Mouse (Mus musculus) forebrain, embryonic 16.5 days (tissue): ENCODE data around the gene Pitpnm3. TPM values are rescaled to one million over a fixed set of nuclear protein-coding genes. Genes with fewer than 3 reads are reported as not detected.

Experiments used
- ATAC-seq: fragments of 200-750 bp; cut with Nextera tagmentation; 2 replicates; pipeline ENCODE4 v1.8.0; 2017; ENCODE audit warnings: mild to moderate bottlenecking, moderate library complexity
- H3K27ac ChIP-seq: fragments of 300-500 bp; sonication (generic); 2 replicates; pipeline ENCODE4 v1.5.1; 2014; ENCODE audit warnings: low read length, control low read depth
- H3K27me3 ChIP-seq: fragments of 300-500 bp; sonication (generic); replicated peaks from 2 replicates; pipeline ENCODE4 v1.6.1; 2014; ENCODE audit warnings: low read length; ENCODE audit not compliant: control insufficient read depth, insufficient read depth
- H3K36me3 ChIP-seq: fragments of 300-500 bp; sonication (generic); 2 replicates; pipeline ENCODE4 v1.6.1; 2014; ENCODE audit not compliant: control insufficient read depth, insufficient read depth
- H3K4me1 ChIP-seq: fragments of 300-500 bp; sonication (generic); replicated peaks from 2 replicates; pipeline ENCODE4 v1.6.1; 2014; ENCODE audit warnings: low read length; ENCODE audit not compliant: control insufficient read depth, insufficient read depth
- H3K4me2 ChIP-seq: fragments of 300-500 bp; sonication (generic); 2 replicates; pipeline ENCODE4 v1.6.1; 2014; ENCODE audit warnings: mild to moderate bottlenecking, low read length, control low read depth
- H3K4me3 ChIP-seq: fragments of 300-500 bp; sonication (generic); replicated peaks from 2 replicates; pipeline ENCODE4 v1.5.1; 2014; ENCODE audit warnings: mild to moderate bottlenecking, low read length, control low read depth
- H3K9ac ChIP-seq: fragments of 300-500 bp; sonication (generic); replicated peaks from 2 replicates; pipeline ENCODE4 v1.6.1; 2014; ENCODE audit warnings: low read depth, low read length, control low read depth
- H3K9me3 ChIP-seq: fragments of 300-500 bp; sonication (generic); 2 replicates; pipeline ENCODE4 v1.6.1; 2016; ENCODE audit warnings: low read length; ENCODE audit not compliant: control insufficient read depth
- WGBS: fragments of 180-500 bp; shearing (Covaris S2); extraction: QIAGEN DNeasy Blood & Tissue Kit; methylation state at CpG from one replicate; pipeline ENCODE4 v1.1.7; 2014; 5-methylcytosine and 5-hydroxymethylcytosine counted together
- polyA plus RNA-seq: library from polyadenylated mRNA; unstranded; fragments of >200 nt; fragmentation: Nextera tagmentation; extraction: Ambion mirVana; gene quantifications from 2 replicates; pipeline ENCODE4 v1.2.1, GENCODE M21; 2015

Pitpnm3 gene
- polyA plus RNA-seq, 1 experiment from 2014 or later = 3.0 TPM

- H3K4me3 ChIP-seq = no peak overlapping the region
- no peak for ATAC-seq
- WGBS = 8% methylated on average over 2 of the region's 2 CpGs
These were observed 9.8 kb upstream of the Pitpnm3 start for GRCm38 (mm10) chr11:72145182-72145876.

GRCm38 (mm10) chr11:72142889-72143288 is 7.3 kb upstream of the Pitpnm3 start:
- 36% methylated on average over 10 of the region's 10 CpGs for WGBS
- H3K9ac ChIP-seq = no peak overlapping the region
- no peak overlapping the region for H3K4me2 ChIP-seq
- no peaks in the 10 kb centered on the region for H3K9me3 ChIP-seq
- H3K27ac ChIP-seq = no peak overlapping the region
- no peaks in the 10 kb centered on the region; the same call in 1 of the 2 replicates for H3K27me3 ChIP-seq
- H3K4me3 ChIP-seq = no peak overlapping the region
- H3K36me3 ChIP-seq = no peaks in the 10 kb centered on the region
- no peak for ATAC-seq
- H3K4me1 ChIP-seq = peaks cover 4% of the 10 kb centered on the region

More at GRCm38 (mm10) chr11:72145182-72145876, 9.8 kb upstream of the Pitpnm3 start:
- H3K4me1 ChIP-seq = peaks cover 10% of the 10 kb centered on the region
- no peak overlapping the region for H3K9ac ChIP-seq
- no peak overlapping the region for H3K27ac ChIP-seq
- no peaks in the 10 kb centered on the region for H3K36me3 ChIP-seq
- no peak overlapping the region for H3K4me2 ChIP-seq
- no peaks in the 10 kb centered on the region for H3K9me3 ChIP-seq
- no peaks in the 10 kb centered on the region for H3K27me3 ChIP-seq

GRCm38 (mm10) chr11:72140198-72140597 is 4.6 kb upstream of the Pitpnm3 start:
- Histone ChIP-seq H3K4me3 (no peak overlapping the region), H3K4me2 (no peak overlapping the region), H3K4me1 (peaks cover 9% of the 10 kb centered on the region), H3K36me3 (no peaks in the 10 kb centered on the region), H3K27me3 (peaks cover 13% of the 10 kb centered on the region), H3K27ac (no peak overlapping the region), H3K9me3 (no peaks in the 10 kb centered on the region), H3K9ac (no peak overlapping the region)
- ATAC-seq = no peak
- WGBS = 70% methylated on average over 6 of the region's 6 CpGs

GRCm38 (mm10) chr11:72136231-72136982 is 829 bp upstream of the Pitpnm3 start:
- no peak overlapping the region for H3K27ac ChIP-seq
- H3K4me1 ChIP-seq = peaks cover 23% of the 10 kb centered on the region
- H3K4me3 ChIP-seq = peak overlapping the region; percentile 66
- H3K9ac ChIP-seq = peak overlapping the region; percentile 75
- ATAC-seq = no peak
- no peaks in the 10 kb centered on the region for H3K36me3 ChIP-seq
- H3K27me3 ChIP-seq = peaks cover 29% of the 10 kb centered on the region
- peak overlapping the region; percentile 98 for H3K4me2 ChIP-seq
- no peaks in the 10 kb centered on the region for H3K9me3 ChIP-seq
- WGBS = 33% methylated on average over 11 of the region's 11 CpGs

- Histone ChIP-seq H3K4me3 (peak overlapping the region; percentile 66), H3K9me3 (no peaks in the 10 kb centered on the region), H3K4me2 (peak overlapping the region; percentile 98), H3K4me1 (peaks cover 30% of the 10 kb centered on the region), H3K27ac (no peak overlapping the region), H3K36me3 (no peaks in the 10 kb centered on the region), H3K9ac (peak overlapping the region; percentile 75), H3K27me3 (peaks cover 29% of the 10 kb centered on the region)
- no peak for ATAC-seq
- WGBS = 13% methylated on average over 24 of the region's 24 CpGs
These were observed 819 bp downstream of the Pitpnm3 start for GRCm38 (mm10) chr11:72134536-72135382.

- no peak overlapping the region for H3K27ac ChIP-seq
- peaks cover 29% of the 10 kb centered on the region for H3K27me3 ChIP-seq
- no peaks in the 10 kb centered on the region for H3K9me3 ChIP-seq
- H3K36me3 ChIP-seq = no peaks in the 10 kb centered on the region
- 64% methylated on average over 10 of the region's 10 CpGs for WGBS
- H3K4me3 ChIP-seq = no peak overlapping the region
- H3K4me1 ChIP-seq = peaks cover 36% of the 10 kb centered on the region
- no peak overlapping the region for H3K9ac ChIP-seq
- no peak overlapping the region for H3K4me2 ChIP-seq
- ATAC-seq = no peak
These were observed 2.5 kb downstream of the Pitpnm3 start for GRCm38 (mm10) chr11:72133075-72133474.

GRCm38 (mm10) chr11:72132266-72132665 is 3.3 kb downstream of the Pitpnm3 start:
- Histone ChIP-seq H3K27ac (no peak overlapping the region), H3K4me3 (no peak overlapping the region), H3K4me1 (peaks cover 36% of the 10 kb centered on the region), H3K27me3 (peaks cover 26% of the 10 kb centered on the region), H3K36me3 (no peaks in the 10 kb centered on the region), H3K4me2 (no peak overlapping the region), H3K9ac (no peak overlapping the region), H3K9me3 (no peaks in the 10 kb centered on the region)
- WGBS = 14% methylated on average over 3 of the region's 3 CpGs
- ATAC-seq = no peak

GRCm38 (mm10) chr11:72131697-72132096 is 3.9 kb downstream of the Pitpnm3 start:
- no peak overlapping the region for H3K4me3 ChIP-seq
- no peak for ATAC-seq
- no peaks in the 10 kb centered on the region for H3K36me3 ChIP-seq
- no peak overlapping the region for H3K9ac ChIP-seq
- no peak overlapping the region for H3K27ac ChIP-seq
- no peak overlapping the region for H3K4me2 ChIP-seq
- peaks cover 36% of the 10 kb centered on the region for H3K4me1 ChIP-seq
- no peaks in the 10 kb centered on the region for H3K9me3 ChIP-seq
- peaks cover 20% of the 10 kb centered on the region for H3K27me3 ChIP-seq
- WGBS = 100% methylated on average over 1 of the region's 1 CpGs

GRCm38 (mm10) chr11:72130905-72131304 is 4.7 kb downstream of the Pitpnm3 start:
- H3K9me3 ChIP-seq = no peaks in the 10 kb centered on the region
- no peak for ATAC-seq
- H3K27ac ChIP-seq = no peak overlapping the region
- no peak overlapping the region for H3K4me2 ChIP-seq
- 80% methylated on average over 3 of the region's 3 CpGs for WGBS
- H3K9ac ChIP-seq = no peak overlapping the region
- no peaks in the 10 kb centered on the region for H3K36me3 ChIP-seq
- peaks cover 32% of the 10 kb centered on the region for H3K4me1 ChIP-seq
- no peak overlapping the region for H3K4me3 ChIP-seq
- H3K27me3 ChIP-seq = peaks cover 16% of the 10 kb centered on the region
